Mouse (Mus musculus): Measurements from ENCODE around the gene Spryd3.
"Not testable (repeated sequence)": the region's sequence is repeated elsewhere in the genome, so short reads cannot be mapped to it uniquely, and the experiment has no call there.

The Spryd3 gene

GRCm38 (mm10) chr15:102100996-102101671 lies 34.9 kb downstream of the Spryd3 start:
- DNase-seq (ENCODE audit: extremely low read depth, low read depth) = no peak

- no peak for DNase-seq (ENCODE audit: extremely low read depth, low read depth)
These were observed 35.7 kb downstream of the Spryd3 start, which contains the start of gene Tns2 for GRCm38 (mm10) chr15:102100161-102100981. Gene Tns2 (plus strand): TSS chr15:102100413.

GRCm38 (mm10) chr15:102099771-102100160 lies 36.3 kb downstream of the Spryd3 start:
- no peak for DNase-seq (ENCODE audit: extremely low read depth, low read depth)

- DNase-seq (ENCODE audit: extremely low read depth, low read depth) = no peak
These were observed 36.8 kb downstream of the Spryd3 start for GRCm38 (mm10) chr15:102099260-102099659.

DNA sequence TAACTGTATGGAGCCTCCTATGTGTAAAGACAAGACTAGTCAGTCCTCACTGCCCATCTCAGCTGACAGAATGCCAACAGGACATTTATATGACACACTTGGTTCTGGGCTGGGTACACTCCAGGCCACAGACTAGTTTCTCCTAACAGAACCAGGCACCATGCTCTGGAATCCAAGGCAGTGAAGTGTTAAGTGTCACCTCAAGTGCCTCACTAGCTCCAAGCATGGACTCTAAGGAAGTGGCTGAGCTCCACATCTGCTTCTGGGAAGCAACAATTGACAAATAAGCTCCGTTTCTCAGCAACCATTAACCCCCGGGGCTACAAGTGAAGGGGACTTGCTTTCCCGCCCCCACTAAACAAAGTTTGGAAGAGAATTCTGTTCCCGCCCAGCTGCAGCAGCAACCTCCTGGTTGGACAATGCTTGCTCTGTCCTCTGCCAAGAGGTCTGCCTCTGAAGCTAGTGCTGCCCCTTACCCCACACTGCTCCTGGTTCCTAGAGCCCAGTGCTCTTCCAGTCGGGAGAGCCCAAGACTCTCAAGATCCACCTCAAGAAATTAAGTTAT lies 38.0 kb downstream of the Spryd3 start:
- DNase-seq (ENCODE audit: extremely low read depth, low read depth) = no peak

DNA sequence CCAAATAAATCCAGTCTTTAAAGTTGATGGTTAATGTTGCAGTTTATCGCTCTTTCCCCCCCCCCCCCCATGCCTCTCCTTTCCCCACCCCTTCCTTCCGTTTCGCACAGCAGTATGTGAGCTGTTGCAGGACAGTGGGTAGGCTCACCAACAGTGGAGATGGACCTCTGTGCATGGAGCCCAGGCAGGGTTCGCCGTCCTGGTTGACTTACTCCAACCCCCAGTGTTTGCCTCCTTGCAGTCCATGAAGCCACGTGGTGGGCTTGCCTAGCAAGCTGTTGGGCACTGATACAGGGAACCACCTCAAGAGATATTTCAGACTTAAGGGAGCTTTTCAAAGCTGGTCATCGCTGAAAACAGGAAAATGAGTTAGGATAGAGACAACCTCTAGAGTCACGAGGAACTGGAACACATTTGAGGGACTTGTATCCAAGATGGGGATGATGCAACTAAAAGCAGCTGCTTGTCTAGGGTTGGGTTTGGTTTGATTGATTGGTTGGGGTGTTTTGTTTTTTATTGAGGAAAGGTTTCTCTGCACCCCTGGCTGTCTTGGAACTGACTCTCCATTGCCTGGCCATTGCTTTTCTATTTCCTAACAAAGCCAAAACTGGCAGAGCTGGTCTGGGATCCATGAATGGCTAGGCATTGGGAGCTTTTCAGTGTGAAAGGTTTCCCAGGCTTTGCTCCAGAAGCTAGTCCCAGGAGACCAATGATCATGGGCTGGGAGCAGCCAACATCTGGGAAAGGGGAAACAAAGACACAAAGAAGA lies 38.7 kb downstream of the Spryd3 start:
- no peak for DNase-seq (ENCODE audit: extremely low read depth, low read depth)

DNA sequence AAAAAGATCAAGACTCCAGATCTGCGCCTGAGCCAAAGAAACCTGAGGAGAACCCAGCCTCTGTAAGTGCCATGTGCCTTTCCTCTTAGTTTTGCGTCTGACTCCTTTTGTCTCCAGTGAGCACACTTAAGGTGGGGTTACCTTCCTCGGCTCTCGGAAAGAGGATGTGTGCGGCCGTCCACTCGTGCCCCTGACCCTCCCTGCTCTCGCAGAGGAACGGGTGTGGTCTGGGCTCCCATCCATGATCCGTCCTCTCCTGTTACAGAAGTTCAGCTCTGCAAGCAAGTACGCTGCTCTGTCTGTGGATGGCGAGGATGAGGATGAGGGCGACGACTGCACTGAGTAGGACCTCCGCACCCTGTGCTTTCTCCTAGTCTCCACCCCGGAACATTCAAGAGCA lies 41.0 kb downstream of the Spryd3 start:
- DNase-seq (ENCODE audit: extremely low read depth, low read depth) = no peak

GRCm38 (mm10) chr15:102094157-102094556 lies 41.9 kb downstream of the Spryd3 start:
- DNase-seq (ENCODE audit: extremely low read depth, low read depth) = no peak

GRCm38 (mm10) chr15:102092222-102092621 lies 43.8 kb downstream of the Spryd3 start:
- no peak for DNase-seq (ENCODE audit: extremely low read depth, low read depth)

DNA sequence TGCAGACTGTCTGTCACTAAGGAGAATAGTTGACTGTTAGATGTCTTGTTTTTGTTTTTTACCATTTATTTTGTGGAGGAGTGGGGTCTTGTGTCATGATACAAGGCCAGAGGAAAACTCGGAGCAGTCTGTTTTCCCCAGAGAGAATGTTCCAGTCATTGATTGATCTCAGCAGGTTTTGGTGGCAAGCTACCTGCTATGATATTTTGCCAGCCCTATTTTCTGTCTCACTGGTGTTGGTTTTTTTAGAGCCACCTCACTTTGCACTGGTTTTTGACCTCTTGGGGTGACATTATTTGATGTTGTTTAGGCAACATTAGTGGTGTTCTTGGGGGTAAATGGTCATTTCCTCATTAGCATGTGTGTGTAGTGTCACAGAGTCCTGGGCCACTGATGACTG lies 44.3 kb downstream of the Spryd3 start:
- DNase-seq (ENCODE audit: extremely low read depth, low read depth) = no peak

GRCm38 (mm10) chr15:102091063-102091679 lies 44.9 kb downstream of the Spryd3 start:
- DNase-seq (ENCODE audit: extremely low read depth, low read depth) = no peak

DNA sequence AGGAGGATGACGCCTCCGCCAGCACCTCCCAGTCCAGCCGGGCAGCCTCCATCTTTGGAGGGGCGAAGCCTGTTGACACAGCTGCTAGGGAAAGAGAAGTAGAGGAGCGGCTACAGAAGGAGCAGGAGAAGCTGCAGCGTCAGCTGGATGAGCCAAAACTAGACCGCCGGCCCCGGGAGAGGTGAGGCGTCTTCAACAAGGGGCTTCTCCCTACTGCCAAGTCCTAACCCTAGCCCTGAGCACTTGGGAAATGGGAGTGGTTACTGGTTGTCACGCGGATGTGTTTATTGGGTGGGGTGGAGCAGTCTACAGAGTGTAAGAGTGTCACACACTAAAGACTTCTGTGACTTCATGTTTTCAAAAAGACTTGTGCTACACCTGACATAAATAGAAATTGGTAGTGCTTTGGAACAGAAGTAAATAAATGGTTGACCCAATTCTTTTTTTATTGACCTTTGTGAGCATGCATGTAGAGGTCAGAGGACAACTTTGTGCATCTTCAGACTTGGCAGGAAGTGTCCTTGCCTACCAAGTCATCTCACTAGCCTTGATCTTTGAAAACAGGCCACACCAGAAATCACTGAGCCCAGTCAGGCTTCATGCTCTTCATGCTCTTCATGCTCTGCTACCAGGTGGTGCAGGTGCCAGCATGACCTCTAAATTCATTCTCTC lies 46.0 kb downstream of the Spryd3 start:
- no peak for DNase-seq (ENCODE audit: extremely low read depth, low read depth)

DNA sequence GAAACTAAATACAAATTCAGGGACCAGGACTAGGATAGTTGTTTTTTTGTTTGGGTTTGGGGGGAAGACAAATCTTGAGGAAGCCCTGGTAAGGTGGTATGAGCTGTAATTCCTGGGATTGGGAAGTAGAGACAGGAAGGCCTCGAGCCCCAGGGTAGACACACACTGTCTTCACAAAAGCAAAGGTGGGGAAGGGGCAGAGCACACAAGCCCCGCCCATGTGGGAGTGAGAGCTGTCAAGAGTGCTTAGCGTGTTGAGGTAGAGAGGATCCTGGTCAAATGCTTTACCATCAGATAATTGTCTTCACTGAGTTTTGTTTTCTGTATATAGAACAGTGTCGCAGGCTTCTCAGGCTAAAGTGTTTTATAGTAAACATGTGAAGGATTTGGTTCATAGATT lies 53.0 kb downstream of the Spryd3 start:
- no peak for DNase-seq (ENCODE audit: extremely low read depth, low read depth)

DNA sequence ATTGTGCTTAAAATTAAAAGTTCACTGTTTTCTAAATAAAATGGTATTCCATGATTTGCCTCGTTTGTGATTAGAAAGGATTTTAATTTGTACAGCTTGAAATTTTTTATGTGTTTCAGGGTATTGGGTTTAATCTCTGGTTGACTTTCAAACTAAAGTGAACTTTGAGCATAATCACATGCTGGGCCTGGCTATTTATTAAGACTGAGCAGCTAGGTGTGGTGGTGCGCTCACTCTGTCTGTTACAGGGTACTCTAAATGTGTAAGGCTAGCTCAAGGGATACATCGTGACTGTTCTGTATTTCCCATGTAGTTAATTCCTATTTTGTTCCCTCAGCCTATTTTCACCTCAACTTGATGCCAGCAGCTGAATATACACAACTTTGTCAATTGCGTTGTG lies 53.9 kb downstream of the Spryd3 start:
- no peak for DNase-seq (ENCODE audit: extremely low read depth, low read depth)

DNA sequence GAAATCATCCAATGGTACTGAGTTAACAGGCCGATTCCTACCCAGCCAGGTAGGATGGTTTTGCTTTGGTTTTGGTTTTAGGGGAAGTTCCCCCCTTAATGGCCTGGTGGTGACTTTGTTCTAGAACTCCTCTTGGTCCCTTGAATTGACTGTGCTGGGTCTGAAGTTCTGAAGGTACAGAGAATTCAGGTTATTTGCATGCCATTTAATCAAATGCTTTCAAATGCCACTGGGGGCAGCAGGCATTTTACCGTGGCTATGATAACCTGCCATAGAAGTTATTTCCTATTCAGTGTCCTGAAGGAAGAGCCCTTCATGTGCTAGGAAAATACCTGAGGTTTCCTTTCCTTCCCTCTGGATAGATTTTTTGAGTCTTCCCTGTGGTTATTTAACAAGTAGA lies 55.6 kb downstream of the Spryd3 start:
- DNase-seq (ENCODE audit: extremely low read depth, low read depth) = no peak

GRCm38 (mm10) chr15:102079924-102080323 lies 56.1 kb downstream of the Spryd3 start:
- DNase-seq (ENCODE audit: extremely low read depth, low read depth) = not testable (repeated sequence)

DNA sequence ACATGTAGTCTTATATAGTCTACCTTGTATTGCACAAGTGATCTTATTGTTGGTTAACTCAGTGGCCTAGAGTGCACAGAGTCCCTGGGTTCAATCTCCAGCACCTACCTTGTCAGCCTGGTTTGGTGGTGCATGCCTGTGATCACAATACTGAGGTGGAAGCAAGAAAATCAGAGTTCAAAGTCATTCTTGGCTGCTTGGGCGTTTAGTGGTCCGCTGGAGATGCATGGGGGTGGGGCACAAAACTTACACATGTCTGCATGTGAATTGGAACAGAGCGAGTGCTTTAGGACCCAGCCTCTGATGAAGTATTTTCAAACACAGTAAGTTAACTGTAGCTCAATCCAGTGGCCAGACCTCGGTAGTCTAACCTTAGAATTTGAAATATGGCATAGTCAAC lies 56.8 kb downstream of the Spryd3 start:
- DNase-seq (ENCODE audit: extremely low read depth, low read depth) = no peak

DNA sequence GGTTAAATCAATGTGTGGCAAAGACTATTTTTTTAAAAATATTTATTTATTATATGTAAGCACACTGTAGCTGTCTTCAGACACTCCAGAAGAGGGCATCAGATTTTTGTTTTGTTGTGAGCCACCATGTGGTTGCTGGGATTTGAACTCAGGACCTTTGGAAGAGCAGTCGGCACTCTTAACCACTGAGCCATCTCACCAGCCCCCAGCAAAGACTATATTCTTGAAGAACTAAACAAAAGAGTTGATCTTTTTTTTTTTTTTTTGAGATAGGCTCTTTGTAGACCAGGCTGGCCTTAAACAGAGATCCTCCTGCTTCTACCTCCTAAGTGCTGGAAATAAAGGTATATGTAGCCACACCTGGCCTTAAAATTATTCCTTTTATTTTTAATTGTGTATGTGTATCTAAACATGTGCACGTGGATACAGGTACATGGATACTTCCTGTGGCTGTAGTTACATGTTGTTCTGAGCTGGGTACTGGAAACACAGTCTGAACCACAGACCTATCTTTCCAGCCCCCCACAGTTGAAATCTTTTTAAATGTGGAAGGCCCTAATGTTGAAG lies 58.8 kb downstream of the Spryd3 start:
- no peak for DNase-seq (ENCODE audit: extremely low read depth, low read depth)

DNA sequence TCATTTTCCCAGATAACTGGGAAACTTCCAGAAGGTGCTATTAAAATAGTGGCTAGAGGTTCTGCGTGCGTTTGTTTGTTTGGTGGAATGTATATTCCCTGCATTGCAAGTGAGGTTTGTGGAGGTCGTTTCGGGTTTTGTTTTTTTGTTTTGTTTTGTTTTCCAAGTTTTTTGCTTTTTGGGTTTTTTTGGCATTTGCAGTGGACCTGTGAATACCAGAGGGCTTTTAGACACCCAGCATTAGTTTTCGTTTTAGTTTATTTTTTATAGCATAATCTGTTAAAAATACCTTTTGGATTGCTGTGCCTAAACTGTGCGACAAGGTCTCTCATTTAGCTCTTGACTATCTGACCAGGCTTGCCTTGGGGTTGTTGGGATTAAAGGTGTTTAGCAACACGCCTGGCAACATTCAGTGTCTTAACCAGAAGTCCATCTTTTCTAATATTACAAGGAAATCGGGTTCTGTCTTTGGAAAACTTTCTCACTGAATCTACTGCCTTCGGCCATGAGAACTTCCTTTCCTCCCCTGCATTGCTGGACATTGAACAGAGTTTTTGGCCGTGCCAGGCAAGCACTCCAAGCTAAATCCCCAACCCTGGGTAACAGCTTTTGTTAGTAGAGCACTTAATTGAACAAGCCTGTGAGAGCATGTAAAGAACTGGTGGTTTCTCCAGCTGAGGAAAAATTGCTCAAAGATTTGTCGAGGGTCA lies 61.0 kb downstream of the Spryd3 start:
- no peak for DNase-seq (ENCODE audit: extremely low read depth, low read depth)
